Mouse (Mus musculus): ENCODE results near the gene Irs2.

The Irs2 gene

DNA sequence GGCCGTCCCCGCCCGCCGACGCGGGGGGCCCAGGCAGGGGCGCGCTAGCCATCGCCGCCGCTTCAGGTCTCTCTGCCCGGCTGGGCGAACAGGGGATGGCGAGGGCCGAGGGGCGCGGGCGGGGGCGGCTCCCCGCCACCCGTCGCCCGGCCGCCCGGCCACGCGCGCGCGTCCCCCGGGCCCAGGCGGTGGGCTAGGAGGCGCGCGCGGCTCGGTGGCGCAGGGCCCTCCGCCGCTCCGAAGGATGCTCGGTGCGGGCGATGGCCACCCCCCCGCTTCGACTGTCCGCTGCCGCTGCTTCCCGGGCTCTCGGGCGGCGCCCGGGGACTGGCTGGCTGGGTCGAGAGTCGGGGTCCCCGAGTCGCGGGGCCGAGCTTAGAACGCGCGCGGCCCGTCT is at the start of gene Irs2:
Irs2 (minus strand) TSS at position 80 of the 397 bp plus-strand sequence.
- DNase-seq (ENCODE audit: extremely low spot score, low read depth, low spot score), result no peak

DNA sequence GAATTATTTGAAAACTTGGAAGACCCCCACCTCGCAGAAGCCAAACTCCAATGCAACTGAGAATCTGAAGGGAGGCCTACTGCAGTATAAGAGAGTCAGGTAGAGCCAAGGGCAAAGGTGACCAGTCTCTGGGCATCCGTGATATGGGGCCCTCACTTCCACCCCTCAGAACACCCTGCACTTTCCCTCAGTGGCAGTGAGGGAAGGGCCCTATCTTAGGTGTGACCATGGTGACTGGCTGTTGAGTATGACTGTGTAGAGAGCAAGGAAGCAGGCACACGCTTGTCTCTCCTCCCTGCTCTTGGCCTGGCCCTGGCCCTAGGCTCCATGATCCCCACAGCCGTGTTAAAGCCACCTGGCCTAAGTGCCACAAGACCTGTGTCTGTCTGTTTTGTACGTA is 48.4 kb upstream of the Irs2 start:
- DNase-seq (ENCODE audit: extremely low spot score, low read depth, low spot score), result no peak

DNA sequence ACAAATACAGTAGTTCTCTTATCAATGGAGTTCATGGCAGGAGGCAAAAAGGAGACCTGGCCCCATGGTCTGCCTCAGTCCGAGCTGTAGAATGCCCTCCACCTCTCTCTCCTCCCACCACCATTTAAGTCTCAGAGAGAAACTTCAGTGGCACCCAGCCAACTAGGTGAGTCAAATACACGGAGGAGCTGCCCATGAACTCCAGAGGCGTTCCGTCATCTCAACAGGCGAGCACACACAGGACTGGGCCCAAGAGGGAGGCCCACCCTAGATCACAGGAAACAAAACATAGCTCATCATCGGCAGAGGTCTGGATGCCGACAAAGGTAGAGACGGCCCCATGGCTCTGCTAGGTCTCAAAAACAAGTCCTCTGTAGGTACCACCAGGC is 47.9 kb upstream of the Irs2 start:
- no peak for DNase-seq (ENCODE audit: extremely low spot score, low read depth, low spot score)

DNA sequence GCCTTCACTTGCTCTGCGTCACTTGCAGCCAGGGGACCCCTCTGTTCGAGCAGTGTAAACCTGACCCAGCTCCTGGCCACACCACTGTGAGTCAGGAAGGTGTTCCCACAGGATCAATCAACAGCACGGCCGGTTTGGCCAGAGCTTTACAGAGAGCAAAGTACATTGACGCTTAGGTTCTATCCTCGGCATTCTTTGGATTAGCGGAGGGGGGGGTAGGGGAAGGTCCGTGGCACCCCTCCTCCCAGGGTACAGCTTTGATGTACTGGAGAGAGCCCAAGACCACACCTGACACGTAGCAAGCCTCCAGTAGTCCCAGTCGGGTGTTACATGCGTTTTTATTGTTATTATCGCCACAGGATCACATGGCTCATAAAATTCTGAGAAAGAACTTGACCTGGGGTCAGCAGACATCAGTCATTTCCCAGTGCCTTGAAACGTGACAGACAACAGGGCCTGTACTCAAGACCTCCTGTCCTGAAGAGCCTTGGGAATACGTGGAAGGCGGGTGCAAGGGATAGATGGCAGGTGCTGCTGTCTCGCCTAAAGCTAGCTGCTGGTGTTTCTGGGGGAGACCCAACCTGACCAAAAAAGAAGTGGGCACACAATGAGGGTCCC is 47.4 kb upstream of the Irs2 start:
- no peak for DNase-seq (ENCODE audit: extremely low spot score, low read depth, low spot score)

DNA sequence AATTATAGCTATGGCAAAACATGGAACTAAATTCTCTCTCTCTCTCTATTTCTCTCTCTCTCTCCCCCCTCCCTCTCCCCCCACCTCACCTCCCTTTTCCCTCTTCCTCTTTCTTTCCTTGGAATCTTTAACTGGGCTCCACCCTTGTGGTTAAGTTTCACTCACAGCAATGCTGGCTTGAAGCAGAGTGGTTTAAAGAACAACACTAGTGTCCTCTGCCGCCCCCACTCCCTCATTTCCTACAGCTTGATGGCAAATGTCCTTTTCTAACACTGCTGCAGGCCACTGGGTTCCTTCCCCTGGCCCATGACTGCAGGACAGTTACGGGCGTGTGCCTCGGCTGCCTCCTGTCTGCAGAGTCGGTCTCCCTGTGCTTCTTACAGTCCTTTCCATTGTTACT is 41.6 kb upstream of the Irs2 start:
- no peak for DNase-seq (ENCODE audit: extremely low spot score, low read depth, low spot score)

DNA sequence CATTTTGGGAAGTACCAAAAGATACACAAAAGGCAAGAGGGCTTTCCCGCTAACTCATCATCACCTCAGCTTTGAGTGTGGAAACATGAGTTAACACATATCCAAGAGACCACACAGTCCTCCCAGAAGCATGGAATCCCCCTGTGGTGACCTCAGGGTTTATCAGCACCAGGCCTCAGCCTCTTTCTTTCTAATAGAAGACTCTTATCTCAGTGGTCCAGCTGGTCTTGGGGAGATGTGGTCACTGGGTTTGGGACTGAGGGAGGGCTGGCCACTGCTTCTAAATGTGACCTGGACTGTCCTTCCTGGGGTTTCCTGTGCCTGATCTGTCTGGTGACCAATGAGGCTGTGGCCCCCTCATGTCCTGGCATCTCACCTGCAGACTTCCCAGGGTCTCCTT is 39.6 kb upstream of the Irs2 start:
- DNase-seq (ENCODE audit: extremely low spot score, low read depth, low spot score), result no peak

DNA sequence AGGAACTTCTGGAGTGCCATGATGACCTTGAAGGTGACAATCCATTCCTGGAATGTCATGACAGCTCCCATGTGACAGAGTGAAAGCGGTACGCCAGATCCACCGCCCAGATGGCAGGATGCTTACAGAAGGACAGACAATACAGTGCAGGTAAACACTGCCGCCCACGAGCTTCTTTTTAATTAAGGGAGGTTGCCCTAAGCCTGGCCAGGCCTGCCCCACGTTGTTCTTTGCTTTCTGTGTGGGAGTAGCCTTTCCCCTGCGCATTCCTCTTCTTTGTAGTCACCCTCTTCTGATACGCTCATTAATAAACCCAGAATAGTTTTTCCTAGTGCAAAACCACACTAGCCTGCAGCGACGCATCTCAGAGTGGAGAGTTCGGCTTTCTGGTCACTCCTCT is 36.4 kb upstream of the Irs2 start:
- DNase-seq (ENCODE audit: extremely low spot score, low read depth, low spot score), result no peak

DNA sequence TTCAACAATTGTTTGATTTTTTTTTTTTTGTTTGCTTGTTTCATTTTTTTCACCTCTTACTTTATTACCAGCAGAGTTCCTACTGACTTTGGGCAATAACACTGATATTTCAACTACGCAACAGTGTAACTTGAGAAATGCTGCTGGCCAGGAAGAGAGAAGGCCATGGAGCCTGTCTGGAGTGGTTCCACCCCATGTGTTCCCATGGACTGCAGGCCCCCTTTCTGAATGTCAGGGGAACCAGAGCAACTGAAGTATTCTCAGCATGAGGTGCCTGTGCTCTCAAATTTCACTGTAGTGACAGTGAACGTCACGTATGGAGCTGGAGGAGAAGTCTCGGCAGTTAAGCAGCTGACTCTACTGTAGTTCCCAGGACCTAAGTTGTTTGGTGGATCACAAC is 35.3 kb upstream of the Irs2 start:
- no peak for DNase-seq (ENCODE audit: extremely low spot score, low read depth, low spot score)

DNA sequence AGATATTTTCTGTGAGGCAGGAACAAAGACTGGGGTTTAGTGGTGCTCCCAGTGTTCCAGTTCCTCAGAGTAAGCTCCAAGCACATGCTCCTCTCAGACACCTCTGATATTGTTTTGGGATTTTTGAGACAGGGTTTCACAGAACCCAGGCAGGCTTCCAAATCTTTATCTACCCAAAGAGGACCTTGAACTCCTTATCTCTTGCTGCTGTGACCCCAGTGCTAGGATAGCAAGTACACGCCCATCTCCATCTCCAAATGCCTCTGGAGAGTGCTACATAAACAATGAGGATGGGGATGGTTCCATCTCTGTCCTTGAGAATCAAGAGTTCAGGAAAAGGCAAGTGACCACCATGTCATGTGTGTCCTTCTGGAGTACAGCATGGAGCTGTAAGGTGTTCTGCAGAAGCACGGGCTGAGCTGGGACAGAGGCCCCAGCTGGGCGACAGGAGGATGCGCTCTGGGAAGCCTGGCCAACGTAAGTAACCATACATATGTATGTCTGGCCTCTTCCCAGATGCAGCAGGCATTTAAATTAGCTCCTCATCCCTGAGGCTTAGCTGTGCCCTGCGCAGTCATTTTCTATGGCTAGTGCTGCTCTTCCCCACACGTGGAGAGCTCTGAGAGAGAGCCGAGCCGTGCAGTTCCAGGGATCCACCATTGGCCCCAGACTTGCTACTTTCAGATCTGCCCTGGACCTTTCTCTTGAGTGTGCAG is 34.8 kb upstream of the Irs2 start:
- no peak for DNase-seq (ENCODE audit: extremely low spot score, low read depth, low spot score)

DNA sequence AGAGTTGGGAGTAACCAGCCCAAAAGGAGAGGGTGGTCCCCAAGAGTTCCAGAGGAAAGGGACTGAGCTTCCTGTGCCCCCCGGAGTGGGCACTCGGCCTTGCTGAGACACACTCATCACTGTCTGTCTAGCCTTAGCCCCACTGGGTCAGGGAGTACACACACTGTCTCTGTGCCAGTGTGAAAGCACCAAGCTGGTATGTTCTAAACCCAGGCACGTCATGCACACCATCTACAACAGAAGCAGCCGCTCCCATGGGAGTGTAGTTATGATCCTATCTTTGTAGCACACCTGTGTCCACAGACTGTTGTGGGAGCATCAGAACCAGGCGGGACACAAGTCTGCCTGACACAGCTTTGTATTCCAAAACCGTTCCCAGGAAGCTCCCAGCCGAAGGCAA is 31.8 kb upstream of the Irs2 start:
- DNase-seq (ENCODE audit: extremely low spot score, low read depth, low spot score), result no peak

DNA sequence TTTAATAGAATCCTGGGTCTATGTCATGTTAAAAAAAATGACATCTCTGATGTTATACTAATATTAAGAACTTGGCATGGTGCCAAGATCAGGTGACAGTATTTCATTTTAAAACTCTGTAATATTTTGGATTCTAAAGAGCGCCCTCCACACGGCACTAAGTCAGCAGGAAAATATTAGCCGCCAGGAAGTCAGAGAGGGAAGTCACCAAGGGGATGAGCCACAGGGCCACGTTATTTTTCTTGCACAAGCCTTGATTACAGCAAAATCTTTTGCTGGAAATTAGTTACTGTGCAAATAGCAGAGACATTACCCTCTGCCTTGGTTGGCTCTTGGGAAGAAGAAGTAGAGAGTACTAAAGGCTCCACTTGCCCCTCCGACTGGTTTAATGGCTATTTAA is 30.5 kb upstream of the Irs2 start:
- DNase-seq (ENCODE audit: extremely low spot score, low read depth, low spot score), result no peak

DNA sequence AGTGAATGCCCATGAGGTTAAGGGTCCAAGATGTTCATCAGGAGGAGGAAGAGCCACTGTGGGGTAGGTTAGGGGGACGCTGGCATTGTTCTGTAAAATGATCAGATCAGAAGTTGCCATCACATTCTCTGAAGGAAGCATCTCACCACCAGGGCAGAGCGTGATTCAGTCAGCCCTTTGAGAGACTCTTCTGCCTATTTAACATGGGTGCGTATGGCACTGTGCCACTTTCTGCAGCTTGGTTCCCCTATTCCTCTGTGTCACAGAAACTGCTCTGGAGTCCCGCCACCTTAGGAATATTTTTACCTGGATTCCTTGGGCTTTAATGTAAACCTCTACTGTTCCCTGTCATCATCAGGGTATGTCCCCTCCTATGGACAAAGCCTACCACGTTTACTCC is 30.1 kb upstream of the Irs2 start:
- no peak for DNase-seq (ENCODE audit: extremely low spot score, low read depth, low spot score)

DNA sequence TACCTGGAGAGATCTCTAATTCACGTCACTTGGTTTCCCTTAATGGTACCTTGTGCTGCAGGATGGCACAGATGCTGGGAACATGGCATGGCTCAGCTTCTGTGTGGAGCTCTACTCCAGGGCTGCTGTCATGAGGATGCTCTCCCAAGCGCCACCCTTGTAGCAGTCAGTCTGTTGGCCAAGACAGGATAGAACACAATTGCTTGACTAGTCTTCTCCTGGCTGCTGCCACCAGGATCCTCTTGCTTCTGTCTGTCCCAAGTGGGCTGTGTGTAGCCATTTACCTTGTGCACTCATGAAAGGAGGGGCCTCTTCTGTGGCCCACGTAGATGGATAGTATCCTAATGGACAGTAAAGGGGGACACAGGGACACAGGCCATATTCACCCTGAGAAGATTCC is 28.5 kb upstream of the Irs2 start:
- no peak for DNase-seq (ENCODE audit: extremely low spot score, low read depth, low spot score)

DNA sequence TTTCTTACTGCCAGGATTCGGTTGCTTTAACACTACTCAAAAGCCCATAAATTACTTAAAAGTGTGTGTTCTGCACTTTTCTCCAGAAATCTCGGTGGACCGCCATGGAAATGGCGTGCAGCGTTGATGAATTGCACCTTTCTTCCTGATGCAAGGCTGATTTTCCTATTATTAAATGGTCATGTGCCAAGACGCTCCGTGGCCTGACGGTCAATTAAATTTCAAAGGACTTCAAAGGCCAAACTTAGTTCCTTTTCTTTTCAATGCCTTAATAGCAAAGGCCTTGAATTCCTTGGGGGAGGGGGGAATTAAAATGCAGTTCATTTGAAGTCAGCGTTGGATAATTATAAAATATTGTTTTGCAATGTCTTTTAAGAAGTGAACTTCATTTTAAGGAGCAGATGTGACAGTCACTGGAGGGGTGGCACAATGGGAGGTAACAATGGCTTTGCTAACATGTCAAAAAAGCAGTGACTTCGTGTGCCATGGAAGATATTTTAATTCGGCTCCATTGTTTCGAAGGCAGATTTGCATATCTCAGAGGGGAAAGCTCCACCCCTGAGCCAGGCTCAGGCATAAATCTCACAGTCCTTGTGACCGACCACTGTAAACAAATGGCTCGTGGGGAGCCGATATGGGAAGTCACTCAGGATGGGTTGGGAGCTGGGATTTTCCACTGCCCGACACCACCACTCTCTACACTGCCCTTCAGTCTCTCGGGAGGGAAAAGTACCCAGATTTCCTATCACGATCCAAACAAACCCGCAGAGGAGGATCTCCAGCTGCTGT is 27.6 kb upstream of the Irs2 start:
- DNase-seq (ENCODE audit: extremely low spot score, low read depth, low spot score), result no peak

DNA sequence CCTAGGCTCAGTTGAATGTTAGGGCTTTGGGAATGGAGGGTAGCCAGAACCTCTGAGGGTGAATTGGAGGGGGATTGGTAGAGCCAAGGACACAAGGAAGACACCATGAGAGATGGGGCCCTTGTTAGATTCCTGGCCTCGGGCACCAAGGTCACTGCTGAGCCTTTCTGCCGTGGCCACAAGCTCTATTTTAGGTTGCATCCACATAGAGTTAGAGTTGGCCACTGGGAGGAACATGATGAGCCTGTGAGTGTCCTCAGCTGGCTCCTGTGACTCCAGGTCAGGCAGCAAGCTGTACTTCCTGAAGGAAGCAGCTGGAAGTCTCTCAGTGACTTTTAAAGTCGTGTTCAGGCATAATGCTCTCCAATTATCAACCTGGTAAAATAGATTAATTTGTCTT is 16.6 kb upstream of the Irs2 start:
- no peak for DNase-seq (ENCODE audit: extremely low spot score, low read depth, low spot score)

DNA sequence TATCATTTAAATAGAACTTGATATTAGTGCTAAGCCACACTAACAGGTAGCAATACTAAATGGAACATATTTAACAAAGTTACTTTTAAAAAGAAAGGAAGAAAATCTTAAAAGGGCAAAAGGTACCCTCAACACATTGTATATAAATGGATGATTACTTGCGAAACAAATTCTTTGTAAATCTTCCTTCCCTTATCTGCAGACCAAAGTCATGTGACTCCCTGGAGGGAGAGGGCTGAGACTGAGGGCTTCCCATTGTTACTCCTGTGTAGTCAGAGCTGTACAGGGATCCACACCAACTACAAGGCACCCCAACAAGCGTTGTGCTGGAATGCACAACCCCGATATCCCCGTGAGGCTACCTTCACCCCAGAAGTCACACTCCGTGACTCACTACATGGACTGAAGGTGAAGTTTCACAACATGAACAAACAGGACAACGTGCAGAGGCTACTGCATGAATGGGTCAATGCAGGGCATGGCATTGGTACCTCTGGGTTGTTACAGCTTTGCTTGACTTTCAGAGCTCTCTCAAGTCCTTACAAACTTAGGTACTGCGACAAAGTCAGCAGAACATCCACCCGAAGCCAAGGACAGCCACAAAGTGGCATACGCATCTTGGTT is 12.8 kb upstream of the Irs2 start:
- DNase-seq (ENCODE audit: extremely low spot score, low read depth, low spot score), result no peak

DNA sequence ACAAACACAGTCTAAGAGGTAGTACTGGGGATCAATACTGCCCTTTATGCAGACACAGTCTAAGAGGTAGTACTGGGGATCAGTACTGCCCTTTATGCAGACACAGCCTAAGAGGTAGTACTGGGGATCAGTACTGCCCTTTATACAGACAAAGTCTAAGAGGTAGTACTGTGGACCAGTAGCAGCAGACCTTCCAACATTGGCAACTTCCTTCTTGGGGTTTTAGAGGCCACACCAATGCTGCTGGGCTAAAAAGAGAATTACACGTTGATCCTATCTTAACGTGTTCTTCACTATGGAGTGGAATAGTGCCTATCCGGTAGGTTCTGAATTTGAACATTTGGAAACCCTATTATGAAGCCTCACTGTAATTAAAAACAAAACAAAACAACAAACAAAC is 7.4 kb upstream of the Irs2 start:
- no peak for DNase-seq (ENCODE audit: extremely low spot score, low read depth, low spot score)

DNA sequence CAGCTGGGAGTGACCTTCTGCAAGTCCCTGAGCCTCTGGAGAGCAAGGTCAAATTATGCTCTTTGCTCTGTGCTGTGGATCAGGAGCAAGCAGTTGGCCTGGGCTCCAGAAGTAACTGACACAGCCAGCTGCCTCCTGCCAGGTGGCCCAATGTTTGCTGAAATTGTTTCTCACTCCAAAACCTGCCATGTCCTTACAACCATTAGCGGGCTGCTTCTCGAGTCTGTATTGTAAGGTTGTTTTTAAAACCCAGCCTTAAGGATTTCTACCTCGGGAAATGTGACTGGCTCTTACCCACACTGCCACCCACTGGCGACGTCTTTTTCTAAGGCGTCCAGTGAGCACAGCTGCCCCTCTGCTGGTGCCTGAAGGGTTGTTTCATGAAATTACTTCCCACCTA is 5.0 kb upstream of the Irs2 start:
- DNase-seq (ENCODE audit: extremely low spot score, low read depth, low spot score), result no peak

DNA sequence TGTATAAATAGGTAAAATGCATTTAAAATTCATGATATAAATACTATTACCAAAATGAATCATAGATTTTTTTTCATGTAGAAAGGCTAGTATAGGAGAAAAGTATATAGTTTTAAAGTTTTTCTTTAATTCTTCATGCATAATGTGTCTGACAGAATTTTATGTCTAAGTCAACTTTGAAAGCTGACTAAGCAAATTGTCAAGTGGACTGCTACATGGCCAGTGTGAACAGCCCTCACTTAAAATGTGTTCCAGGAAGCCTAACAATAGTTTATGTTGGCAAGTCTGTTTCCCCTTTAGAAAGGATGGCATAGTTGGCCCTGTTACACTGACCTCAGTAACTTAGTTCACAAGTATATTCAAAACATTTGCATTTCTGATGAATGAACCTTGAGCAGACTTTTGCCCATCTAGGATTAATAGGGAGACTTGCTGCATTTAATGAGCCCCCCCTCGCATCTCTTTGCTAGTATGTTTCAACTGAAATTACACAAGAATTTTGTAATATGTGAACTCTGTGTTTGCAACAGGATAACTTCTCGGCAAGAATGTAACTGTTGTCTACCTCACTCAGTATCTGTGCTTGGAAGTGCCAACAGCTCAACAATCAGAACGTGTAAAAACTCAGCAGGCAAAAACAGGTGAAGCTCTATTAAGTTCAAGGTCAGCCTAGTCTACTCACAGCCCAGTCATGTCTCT is 3.7 kb upstream of the Irs2 start:
- no peak for DNase-seq (ENCODE audit: extremely low spot score, low read depth, low spot score)

DNA sequence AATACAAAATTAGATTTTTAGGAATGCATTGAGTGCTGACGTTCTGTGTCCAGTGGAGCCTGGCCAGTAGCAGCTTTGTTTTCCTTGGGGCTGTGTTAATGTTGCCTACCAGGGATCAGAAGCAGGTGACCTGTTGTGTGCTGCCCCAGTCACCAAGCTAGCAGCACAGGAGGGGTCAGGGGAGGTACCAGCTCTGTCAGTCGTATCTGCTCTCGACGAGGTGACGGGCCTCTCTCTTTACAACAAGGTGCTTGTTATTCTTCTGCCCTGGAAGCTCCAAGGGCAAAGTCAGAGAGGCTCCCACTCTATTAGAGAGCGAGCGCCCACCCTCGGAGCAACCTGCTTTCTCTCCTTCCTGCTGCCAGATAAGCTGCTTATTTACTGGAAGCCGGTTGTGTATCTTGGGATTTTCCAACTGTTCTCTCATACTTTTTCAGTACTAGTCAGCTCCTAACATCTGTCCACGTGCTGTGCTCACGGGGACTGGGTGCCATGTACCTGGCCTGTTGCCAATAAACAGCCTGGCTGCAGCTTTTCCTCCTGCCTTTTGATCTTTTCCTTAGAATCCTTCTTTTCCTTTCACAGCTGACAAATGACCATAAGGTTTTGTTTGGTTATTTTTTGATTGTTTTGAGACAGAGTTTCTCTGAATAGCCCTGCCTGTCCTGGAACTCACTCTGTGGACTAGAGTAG is 2.8 kb upstream of the Irs2 start:
- no peak for DNase-seq (ENCODE audit: extremely low spot score, low read depth, low spot score)

DNA sequence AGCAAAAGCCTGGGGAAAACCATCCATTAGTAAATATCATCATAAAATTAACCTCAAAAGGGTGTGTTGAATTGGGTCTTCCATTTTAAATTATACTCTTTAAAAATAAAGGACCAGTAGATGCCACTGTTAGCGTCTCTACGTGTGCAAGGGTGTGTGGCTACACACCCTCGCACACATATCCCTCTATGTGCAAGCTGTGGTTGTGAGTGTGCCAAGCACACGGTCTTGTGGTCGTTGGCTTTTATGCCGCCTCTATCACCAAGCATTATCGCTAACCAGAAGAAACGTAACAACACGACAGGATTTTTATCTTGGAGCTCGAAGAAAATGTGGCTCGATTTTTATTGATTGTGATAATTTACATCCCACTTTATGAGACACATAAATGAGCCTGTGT is 2.1 kb upstream of the Irs2 start:
- DNase-seq (ENCODE audit: extremely low spot score, low read depth, low spot score), result no peak
